Mouse (Mus musculus): Measurements from ENCODE around the gene Hinfp.
A peak's percentile ranks its signal among the peaks of the same experiment; 100 is the strongest.
"Not testable (repeated sequence)": the region's sequence is repeated elsewhere in the genome, so short reads cannot be mapped to it uniquely, and the experiment has no call there.

Gene Hinfp

DNA sequence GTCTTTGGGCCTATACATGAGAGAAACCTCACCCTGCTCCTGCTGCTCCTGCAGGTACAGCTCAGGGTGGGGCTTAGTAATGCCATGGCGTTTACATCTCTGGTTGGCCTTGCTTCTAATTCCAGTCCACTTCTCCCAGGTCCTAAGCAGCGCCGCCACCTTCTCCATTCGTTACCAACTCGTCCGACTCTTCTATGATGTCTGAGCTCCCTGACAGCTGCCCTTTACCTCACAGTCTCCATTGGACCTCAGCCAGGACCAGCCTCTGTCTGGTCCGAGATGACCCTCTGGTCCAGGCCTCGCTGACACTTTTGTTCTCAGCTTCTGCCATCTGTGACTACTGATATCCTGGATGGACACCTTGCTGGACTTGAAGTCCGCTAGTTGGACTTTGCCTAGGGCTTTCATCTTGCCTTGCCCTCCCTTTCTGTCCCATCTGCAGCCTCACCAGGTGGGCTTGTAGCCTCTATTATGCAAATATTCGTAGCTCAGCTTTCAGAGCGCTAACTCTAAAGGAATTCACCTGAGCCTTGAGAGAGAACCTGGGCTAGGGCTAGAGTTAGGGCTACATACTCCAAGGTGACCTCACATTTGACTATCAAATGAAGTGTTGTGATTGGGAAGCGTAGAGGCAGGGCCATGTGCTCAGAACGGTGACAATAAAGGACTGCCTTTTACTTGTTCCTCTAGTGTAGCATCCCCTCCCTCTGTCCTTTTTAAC, 27.6 kb upstream of the Hinfp start:
- DNase-seq = no peak

GRCm38 (mm10) chr9:44330736-44331135, 25.3 kb upstream of the Hinfp start:
- DNase-seq = no peak

- DNase-seq = no peak
These were observed 22.5 kb upstream of the Hinfp start for GRCm38 (mm10) chr9:44327926-44328325.

DNA sequence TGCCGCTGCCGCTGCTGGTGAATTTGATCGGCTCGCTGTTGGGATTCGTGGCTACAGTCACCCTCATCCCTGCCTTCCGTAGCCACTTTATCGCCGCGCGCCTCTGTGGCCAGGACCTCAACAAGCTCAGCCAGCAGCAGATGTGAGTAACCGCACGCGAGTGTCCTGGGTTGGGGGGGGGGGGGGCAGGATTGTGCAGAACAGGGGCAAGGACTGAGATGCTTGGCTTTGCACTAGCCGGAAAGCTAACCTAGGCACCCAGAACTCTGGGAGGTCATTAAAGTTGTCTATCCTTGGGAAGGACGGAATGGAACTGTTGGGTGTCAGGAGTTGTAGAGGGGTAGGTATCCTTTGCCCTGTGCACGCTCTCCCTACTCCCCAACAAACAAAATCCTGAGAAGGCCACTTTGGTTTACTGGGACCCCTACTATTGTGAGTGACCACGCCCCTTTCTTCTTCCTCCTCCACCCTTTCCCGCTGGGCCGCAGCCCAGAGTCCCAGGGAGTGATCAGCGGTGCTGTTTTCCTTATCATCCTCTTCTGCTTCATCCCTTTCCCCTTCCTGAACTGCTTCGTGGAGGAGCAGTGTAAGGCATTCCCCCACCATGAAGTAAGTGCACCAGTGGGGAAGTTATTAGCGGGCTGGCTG, 21.7 kb upstream of the Hinfp start:
- no peak for DNase-seq

DNA sequence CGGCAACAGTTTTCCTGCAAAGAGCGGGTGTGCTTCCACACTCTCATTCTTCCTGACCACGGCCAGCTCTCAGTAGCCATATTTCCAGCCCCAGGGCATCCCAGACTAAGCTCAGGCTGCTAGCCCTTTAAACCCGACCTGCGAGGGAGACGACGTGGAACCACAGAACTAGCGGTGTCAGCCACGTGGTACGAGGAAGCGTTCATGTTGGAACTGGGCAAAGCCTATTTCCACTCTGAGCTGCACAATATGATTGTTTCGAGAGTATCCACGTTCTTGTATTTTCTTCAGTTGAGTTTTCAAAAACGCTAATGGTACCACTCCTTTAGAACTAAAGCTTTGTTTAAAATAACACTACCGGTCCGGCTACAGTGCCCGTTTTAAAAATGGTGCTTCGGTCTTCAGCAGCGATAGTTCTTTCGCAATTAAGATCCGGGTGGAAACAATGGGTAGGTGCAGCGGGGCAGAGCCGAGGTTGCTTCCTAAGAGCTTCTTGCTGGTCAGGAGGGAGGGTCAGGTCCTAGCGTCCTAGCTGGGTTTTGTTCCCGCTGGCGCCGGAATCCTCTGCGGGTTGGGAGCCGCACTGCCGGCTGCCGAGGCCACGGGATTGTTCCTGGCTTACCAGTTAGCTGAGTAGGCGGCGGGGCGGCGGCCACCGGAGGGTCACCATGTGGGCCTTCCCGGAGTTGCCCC, 21.0 kb upstream of the Hinfp start:
- DNase-seq = peak; percentile 74

- no peak for DNase-seq
These were observed 20.4 kb upstream of the Hinfp start, which contains the start of gene Dpagt1 for GRCm38 (mm10) chr9:44325768-44326370. Gene Dpagt1 (plus strand): TSS chr9:44326019.

- DNase-seq = not testable (repeated sequence)
These were observed 19.7 kb upstream of the Hinfp start for GRCm38 (mm10) chr9:44325032-44325767.

- DNase-seq = no peak
These were observed 18.7 kb upstream of the Hinfp start for GRCm38 (mm10) chr9:44324147-44324546.

GRCm38 (mm10) chr9:44323656-44324055, 18.2 kb upstream of the Hinfp start:
- DNase-seq = not testable (repeated sequence)

GRCm38 (mm10) chr9:44320799-44321133, 15.3 kb upstream of the Hinfp start:
- DNase-seq = no peak

- peak; percentile 90 for DNase-seq
These were observed 14.7 kb upstream of the Hinfp start, which contains the start of gene C2cd2l for GRCm38 (mm10) chr9:44319887-44320798. Gene C2cd2l (minus strand): TSS chr9:44320285.

DNA sequence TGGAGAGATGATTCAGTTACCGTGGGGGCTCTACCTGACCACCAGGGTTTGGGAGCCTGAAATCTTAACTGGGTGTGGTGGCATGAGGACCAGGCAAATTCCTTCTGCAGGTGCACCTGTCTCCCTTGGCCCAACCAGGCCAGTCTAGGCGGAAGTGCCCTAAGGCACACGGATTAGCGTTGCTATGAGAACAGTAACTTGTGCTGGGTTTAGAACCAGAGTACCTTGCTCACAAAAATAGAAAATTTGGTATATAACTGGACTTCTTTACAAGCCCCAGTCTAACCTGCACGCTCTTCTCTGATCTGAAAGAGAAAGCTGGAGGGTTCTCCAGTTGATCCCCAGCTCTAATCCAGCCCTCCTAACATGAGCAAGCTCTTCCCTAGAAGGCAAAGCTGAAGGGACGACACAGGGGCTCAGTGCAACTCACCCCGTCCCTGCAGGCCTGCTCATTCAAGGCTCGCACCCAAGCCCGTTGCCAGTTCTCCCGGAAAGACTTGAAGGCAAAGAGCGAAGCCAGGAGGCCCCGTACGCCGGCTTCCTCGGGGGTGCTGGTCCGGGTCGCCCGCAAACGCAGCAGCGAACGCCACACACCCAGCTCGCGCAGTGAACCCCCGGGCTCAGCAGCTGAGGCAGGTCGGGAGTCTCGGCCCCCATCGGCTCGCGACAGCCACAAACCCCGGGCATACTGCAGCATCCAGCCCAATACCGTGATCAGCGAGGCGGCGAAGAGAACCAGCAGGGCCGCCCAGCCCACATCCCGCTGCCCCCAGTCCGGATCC, 13.8 kb upstream of the Hinfp start:
- peak; percentile 75 for DNase-seq

DNA sequence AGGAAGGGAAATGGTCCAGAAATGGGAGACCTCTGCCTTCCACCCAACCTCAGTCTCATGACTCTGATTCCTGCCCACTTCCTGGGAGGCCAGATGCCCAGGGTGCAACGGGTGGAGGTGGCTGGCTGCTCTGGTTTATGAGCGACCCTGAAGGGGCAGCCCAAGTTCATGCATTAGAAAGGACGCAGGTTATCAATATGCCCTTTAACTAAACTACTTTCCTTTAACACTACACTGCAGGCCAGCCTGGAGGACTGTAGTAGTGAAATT, 13.3 kb upstream of the Hinfp start:
- DNase-seq = peak; percentile 32

DNA sequence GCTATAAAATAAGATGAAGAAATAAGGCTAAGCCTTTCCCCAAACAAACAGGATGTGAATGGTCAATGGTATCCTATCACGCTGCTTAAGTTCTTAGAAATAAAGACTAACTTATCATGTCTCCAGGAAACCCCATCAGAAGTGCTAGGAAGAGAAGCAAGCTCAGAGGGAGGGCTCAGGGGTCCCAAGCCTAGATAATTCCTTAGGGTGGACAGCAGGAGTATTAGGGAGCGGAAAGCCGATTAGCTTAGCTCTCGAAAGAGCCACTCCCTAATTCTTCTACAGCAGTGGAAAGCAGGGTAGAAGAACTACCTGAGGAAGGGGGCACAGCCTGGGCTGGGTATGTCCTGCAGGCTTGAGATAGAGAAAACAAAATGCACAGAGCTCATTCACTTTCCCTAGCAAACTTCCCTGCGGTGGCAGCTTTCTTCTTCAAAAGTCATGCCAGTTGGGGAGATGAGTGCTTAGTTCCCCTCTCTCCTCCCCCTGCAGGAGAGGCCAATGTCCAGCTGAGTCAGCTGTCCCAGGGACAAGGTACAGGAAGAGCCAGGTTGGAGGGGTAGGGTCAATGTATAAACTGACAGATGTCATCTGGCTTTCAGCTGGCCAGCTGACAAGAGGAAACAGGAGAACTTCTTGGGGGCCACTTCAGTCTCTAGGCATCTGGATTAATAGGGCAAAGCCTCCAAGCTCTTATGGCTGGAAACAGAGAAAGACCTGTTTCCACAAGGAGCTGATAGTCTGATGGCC, 12.8 kb upstream of the Hinfp start:
- DNase-seq = no peak

- DNase-seq = no peak
These were observed 12.0 kb upstream of the Hinfp start for GRCm38 (mm10) chr9:44317452-44317851.

GRCm38 (mm10) chr9:44314910-44315309, 9.4 kb upstream of the Hinfp start:
- no peak for DNase-seq

DNA sequence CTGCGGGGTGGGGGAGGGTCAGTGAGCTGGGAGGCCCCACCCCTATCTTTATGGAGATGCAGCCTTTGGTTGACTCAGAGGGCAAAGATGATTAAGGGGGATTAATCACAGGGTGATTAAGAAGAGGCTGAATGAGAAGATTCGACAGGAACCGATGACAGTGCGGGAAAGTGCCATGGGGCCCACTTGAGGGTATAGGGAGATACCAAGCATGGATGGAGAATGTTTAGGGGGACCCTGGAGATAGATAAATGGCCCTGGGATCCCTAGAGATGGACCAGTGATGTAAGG, 8.7 kb upstream of the Hinfp start:
- no peak for DNase-seq

DNA sequence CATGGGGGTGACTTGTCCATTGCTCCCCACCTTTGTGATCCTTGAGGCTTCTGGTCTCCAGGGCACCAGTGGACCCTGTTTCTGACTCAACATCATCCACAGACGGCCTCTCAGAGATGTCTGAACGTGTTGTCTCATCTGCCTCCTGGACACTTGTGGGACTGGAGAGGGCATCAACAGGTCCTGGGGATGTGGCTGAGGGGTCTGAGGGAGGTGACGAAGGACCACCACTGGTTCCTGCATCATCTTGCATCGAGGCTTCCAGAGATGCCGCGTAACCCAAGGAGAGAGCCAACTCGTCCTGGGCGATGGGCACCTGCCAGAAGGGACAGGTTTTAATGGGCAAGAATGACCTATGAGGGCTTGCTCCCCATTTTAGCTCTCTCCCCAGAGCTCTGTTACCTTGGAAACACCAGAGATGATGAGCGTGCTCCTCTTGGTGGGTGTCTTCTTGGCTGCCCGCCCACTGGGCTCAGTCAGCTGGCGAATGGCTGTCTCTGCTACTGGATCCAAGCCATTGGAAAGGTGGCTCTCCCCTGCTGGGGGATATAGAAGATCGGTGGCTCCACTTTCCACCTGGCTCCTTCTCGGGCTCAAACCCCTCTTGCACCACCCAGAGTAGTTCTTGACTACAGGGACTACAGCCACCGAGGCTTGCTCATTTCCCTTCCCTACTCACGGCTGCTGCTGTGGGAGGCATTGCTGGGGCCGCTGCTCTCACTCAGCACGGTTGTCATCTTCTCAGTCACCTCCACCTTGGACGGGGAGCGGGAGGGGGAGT, 8.2 kb upstream of the Hinfp start:
- no peak for DNase-seq
